Mouse (Mus musculus): ENCODE results near the gene Rprd1b. TPM values are rescaled to one million over a fixed set of nuclear protein-coding genes. Genes with fewer than 3 reads are reported as not detected.

The Rprd1b gene
- 8.3 and 11.7 TPM in 2 replicates for polyA plus RNA-seq (2012; ENCODE audit: insufficient read depth, insufficient read length, missing spikeins)

- Histone ChIP-seq H3K27ac (replicated peaks; ENCODE audit: low read depth, low read length) (peak within 1 kb of the TSS; percentile 97), H3K4me1 (ENCODE audit: control insufficient read depth, insufficient read depth, insufficient read length, low read length) (peaks cover 8% of the 10 kb centered on the region)
Measured at GRCm38 (mm10) chr2:158028354-158028863, at the start of gene Rprd1b, which contains the start of gene Tti1. TSS of gene Rprd1b (plus strand) at chr2:158028497. TSS of gene Tti1 (minus strand) at chr2:158028433.

GRCm38 (mm10) chr2:157979241-157979640 is 49.1 kb upstream of the Rprd1b start:
- Histone ChIP-seq H3K27ac (replicated peaks; ENCODE audit: low read depth, low read length) (no peak overlapping the region), H3K4me3 (ENCODE audit: insufficient read depth, low read depth, low read length) (no peak overlapping the region)

More at GRCm38 (mm10) chr2:158028354-158028863, at the start of gene Rprd1b, which contains the start of gene Tti1:
- H3K4me3 ChIP-seq (ENCODE audit: insufficient read depth, low read depth, low read length), result peak within 1 kb of the TSS; percentile 83

GRCm38 (mm10) chr2:157982727-157983126 is 45.6 kb upstream of the Rprd1b start:
- H3K4me1 ChIP-seq (ENCODE audit: control insufficient read depth, insufficient read depth, insufficient read length, low read length), result no peaks in the 10 kb centered on the region
- H3K4me3 ChIP-seq (ENCODE audit: insufficient read depth, low read depth, low read length), result no peak overlapping the region
- no peak overlapping the region for H3K27ac ChIP-seq (replicated peaks; ENCODE audit: low read depth, low read length)

More at GRCm38 (mm10) chr2:157979241-157979640, 49.1 kb upstream of the Rprd1b start:
- no peaks in the 10 kb centered on the region for H3K4me1 ChIP-seq (ENCODE audit: control insufficient read depth, insufficient read depth, insufficient read length, low read length)

DNA sequence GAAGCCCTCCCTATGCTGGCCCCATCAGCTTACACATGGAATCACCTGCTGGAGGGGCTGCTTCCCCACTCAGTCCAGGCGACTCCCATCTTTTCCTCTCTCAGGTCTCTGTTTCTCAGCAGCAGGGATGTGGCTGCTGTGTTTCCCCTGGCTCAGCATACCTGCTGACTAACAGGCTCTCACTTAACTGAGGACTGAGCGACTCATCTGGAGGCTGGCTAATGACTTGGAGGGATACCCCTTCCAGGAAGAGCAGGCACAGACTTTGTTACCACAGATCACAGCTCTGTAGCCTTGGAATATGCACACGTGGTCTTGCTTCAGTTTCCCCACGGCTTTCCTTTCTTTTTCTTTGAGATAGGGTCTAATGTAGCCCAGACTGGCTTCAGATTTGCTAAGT is 45.0 kb upstream of the Rprd1b start:
- Histone ChIP-seq H3K4me3 (ENCODE audit: insufficient read depth, low read depth, low read length) (no peak overlapping the region), H3K4me1 (ENCODE audit: control insufficient read depth, insufficient read depth, insufficient read length, low read length) (no peaks in the 10 kb centered on the region), H3K27ac (replicated peaks; ENCODE audit: low read depth, low read length) (no peak overlapping the region)

DNA sequence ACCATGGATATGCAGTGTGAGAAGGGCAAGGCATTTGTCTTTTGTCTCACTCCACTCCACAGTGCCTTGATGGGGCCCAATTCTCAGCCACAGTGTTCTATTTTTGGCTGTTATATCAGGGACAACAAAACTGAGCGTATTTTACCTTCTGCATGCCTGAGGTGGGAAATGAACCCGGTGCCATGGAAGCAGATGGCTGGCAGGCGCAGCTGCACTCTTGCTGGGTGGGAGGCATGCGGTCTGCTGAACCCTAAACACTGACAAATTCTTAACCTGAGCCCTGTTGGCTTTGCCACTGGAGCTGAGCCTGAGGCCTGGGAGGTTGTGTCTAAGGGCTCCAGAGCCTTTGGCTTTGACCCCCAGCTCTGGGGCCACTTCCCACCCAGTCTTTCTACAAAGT is 42.7 kb upstream of the Rprd1b start:
- H3K27ac ChIP-seq (replicated peaks; ENCODE audit: low read depth, low read length), result no peak overlapping the region
- H3K4me3 ChIP-seq (ENCODE audit: insufficient read depth, low read depth, low read length), result no peak overlapping the region
- H3K4me1 ChIP-seq (ENCODE audit: control insufficient read depth, insufficient read depth, insufficient read length, low read length), result no peaks in the 10 kb centered on the region

DNA sequence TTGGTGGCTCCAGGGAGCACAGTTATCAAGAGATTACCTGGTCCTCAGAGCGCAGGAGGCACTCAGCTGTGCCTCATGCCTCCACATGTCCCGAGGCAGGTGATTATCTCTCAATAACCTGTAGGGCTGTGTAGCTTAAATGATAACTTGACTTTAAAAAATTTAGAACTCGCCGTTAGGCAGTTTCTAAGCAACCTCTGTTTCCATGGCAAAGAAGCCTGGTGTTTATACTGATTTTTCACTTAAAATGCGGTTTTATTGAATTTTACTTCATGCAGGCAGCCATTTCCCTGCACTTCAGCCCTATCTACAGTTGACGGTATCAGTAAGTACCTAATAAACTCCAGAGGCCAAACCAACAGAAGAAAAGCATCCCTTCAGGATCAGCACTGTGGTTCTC is 42.1 kb upstream of the Rprd1b start:
- no peak overlapping the region for H3K4me3 ChIP-seq (ENCODE audit: insufficient read depth, low read depth, low read length)
- H3K27ac ChIP-seq (replicated peaks; ENCODE audit: low read depth, low read length), result no peak overlapping the region
- H3K4me1 ChIP-seq (ENCODE audit: control insufficient read depth, insufficient read depth, insufficient read length, low read length), result no peaks in the 10 kb centered on the region

- no peak overlapping the region for H3K27ac ChIP-seq (replicated peaks; ENCODE audit: low read depth, low read length)
- no peak overlapping the region for H3K4me3 ChIP-seq (ENCODE audit: insufficient read depth, low read depth, low read length)
- H3K4me1 ChIP-seq (ENCODE audit: control insufficient read depth, insufficient read depth, insufficient read length, low read length), result no peaks in the 10 kb centered on the region
Measured at GRCm38 (mm10) chr2:157988416-157989190, 39.7 kb upstream of the Rprd1b start.

DNA sequence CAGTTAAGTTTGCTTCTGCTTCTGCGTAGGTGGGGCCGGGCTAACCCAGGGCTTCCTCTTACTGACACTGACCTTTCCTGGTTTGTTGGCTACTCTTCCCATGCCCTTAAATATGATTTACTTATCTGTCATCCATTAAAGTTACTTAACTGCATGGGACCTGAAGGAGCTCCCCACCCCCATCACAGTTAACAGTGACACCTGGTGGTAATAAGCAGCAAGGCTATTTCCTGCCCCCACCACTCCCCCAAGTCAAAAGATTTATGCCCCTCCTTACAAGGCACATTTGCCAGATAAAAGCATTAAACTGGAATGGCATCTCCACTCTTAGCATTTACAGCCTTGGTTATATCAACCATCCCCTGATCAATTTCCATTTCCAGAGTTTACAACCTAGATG is 38.4 kb upstream of the Rprd1b start:
- Histone ChIP-seq H3K4me1 (ENCODE audit: control insufficient read depth, insufficient read depth, insufficient read length, low read length) (no peaks in the 10 kb centered on the region), H3K27ac (replicated peaks; ENCODE audit: low read depth, low read length) (no peak overlapping the region), H3K4me3 (ENCODE audit: insufficient read depth, low read depth, low read length) (no peak overlapping the region)

- Histone ChIP-seq H3K4me1 (ENCODE audit: control insufficient read depth, insufficient read depth, insufficient read length, low read length) (no peaks in the 10 kb centered on the region), H3K27ac (replicated peaks; ENCODE audit: low read depth, low read length) (no peak overlapping the region), H3K4me3 (ENCODE audit: insufficient read depth, low read depth, low read length) (no peak overlapping the region)
Measured at GRCm38 (mm10) chr2:157991026-157991425, 37.3 kb upstream of the Rprd1b start.

DNA sequence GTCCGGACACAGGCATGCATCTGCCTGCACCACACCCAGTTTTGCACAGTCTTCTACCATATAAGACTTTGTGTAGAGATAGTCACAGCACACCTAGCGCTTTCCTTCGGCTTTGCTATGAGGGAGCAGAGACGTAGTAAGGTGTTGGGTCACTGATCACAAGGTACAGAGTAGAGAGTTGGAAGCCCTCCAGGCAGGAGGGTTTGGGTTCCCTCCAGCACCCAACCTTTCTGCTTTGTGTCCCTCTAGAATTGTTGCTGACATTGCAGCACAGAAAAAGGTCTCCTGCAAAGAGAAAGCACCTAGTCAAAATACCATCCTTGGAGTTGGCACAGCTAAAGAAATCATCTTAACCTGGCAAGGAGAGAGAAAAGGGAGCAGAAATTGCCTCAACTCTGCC is 35.8 kb upstream of the Rprd1b start:
- Histone ChIP-seq H3K27ac (replicated peaks; ENCODE audit: low read depth, low read length) (no peak overlapping the region), H3K4me3 (ENCODE audit: insufficient read depth, low read depth, low read length) (no peak overlapping the region), H3K4me1 (ENCODE audit: control insufficient read depth, insufficient read depth, insufficient read length, low read length) (no peaks in the 10 kb centered on the region)

DNA sequence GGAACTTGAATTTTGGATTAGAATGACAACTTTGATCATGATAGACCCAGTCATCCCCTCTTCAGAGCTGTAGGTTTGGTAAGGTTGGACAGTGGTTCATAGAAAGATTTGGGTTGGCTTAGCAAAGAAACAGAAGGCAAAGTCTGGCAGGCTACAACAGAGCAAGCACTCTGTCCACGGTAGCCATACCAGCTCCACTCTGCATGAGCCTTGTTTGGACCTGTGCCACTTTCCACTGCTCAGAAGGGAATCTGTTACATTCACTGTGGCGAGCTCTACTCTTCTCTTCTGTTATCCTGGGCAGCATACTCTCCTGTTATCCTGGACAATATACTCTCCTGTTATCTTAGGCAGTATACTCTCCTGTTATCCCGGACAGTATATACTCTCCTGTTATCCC is 29.5 kb upstream of the Rprd1b start:
- Histone ChIP-seq H3K27ac (replicated peaks; ENCODE audit: low read depth, low read length) (no peak overlapping the region), H3K4me3 (ENCODE audit: insufficient read depth, low read depth, low read length) (no peak overlapping the region), H3K4me1 (ENCODE audit: control insufficient read depth, insufficient read depth, insufficient read length, low read length) (no peaks in the 10 kb centered on the region)

DNA sequence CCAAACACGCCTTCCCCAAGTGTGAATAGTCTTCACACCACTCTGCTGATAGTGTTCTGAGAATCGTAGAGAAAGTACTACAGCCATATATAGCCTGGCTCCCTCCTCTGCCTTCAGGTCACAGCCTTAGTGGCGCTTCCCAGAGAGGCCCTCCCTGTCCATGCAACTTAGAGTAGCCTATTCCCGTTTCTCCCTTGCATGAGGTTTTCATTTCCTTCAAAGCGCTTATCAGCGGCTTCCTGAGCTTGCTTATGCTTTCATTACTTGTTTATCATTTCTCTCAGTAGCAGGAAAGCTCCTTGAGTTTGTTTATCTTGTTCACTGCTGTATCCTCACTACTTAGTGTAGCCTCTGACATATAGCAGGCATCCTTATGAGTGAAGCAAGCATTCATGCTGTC is 23.7 kb upstream of the Rprd1b start:
- H3K4me1 ChIP-seq (ENCODE audit: control insufficient read depth, insufficient read depth, insufficient read length, low read length), result no peaks in the 10 kb centered on the region
- no peak overlapping the region for H3K27ac ChIP-seq (replicated peaks; ENCODE audit: low read depth, low read length)
- H3K4me3 ChIP-seq (ENCODE audit: insufficient read depth, low read depth, low read length), result no peak overlapping the region

- H3K27ac ChIP-seq (replicated peaks; ENCODE audit: low read depth, low read length), result no peak overlapping the region
- no peak overlapping the region for H3K4me3 ChIP-seq (ENCODE audit: insufficient read depth, low read depth, low read length)
- H3K4me1 ChIP-seq (ENCODE audit: control insufficient read depth, insufficient read depth, insufficient read length, low read length), result no peaks in the 10 kb centered on the region
Measured at GRCm38 (mm10) chr2:158005641-158006040, 22.7 kb upstream of the Rprd1b start.

GRCm38 (mm10) chr2:158009373-158009772 is 18.9 kb upstream of the Rprd1b start:
- H3K4me1 ChIP-seq (ENCODE audit: control insufficient read depth, insufficient read depth, insufficient read length, low read length), result no peaks in the 10 kb centered on the region
- H3K4me3 ChIP-seq (ENCODE audit: insufficient read depth, low read depth, low read length), result no peak overlapping the region
- H3K27ac ChIP-seq (replicated peaks; ENCODE audit: low read depth, low read length), result no peak overlapping the region

- no peak overlapping the region for H3K4me3 ChIP-seq (ENCODE audit: insufficient read depth, low read depth, low read length)
- H3K4me1 ChIP-seq (ENCODE audit: control insufficient read depth, insufficient read depth, insufficient read length, low read length), result no peaks in the 10 kb centered on the region
- H3K27ac ChIP-seq (replicated peaks; ENCODE audit: low read depth, low read length), result no peak overlapping the region
Measured at GRCm38 (mm10) chr2:158012608-158013007, 15.7 kb upstream of the Rprd1b start.

- H3K27ac ChIP-seq (replicated peaks; ENCODE audit: low read depth, low read length), result no peak overlapping the region
- no peak overlapping the region for H3K4me3 ChIP-seq (ENCODE audit: insufficient read depth, low read depth, low read length)
Measured at GRCm38 (mm10) chr2:158017330-158017729, 11.0 kb upstream of the Rprd1b start.

More at GRCm38 (mm10) chr2:158017330-158017729, 11.0 kb upstream of the Rprd1b start:
- H3K4me1 ChIP-seq (ENCODE audit: control insufficient read depth, insufficient read depth, insufficient read length, low read length), result peaks cover 3% of the 10 kb centered on the region; the same call in 1 of the 2 replicates

Measured in brown adipose tissue, adult 24 weeks (tissue).